Mouse (Mus musculus) urinary bladder, postnatal 10 days (tissue): Measurements from ENCODE around the gene Trf.

Source experiments
- DNase-seq: peaks from one replicate; pipeline ENCODE4 v3.0.0; 2022; ENCODE audit warnings: low spot score

The Trf gene

GRCm38 (mm10) chr9:103230151-103230951 lies at the start of gene Trf, which contains the start of gene Gm20425:
Gene Trf (minus strand): TSS chr9:103230444.
Gene Gm20425 (minus strand): TSS chr9:103230307.
- DNase-seq = no peak

DNA sequence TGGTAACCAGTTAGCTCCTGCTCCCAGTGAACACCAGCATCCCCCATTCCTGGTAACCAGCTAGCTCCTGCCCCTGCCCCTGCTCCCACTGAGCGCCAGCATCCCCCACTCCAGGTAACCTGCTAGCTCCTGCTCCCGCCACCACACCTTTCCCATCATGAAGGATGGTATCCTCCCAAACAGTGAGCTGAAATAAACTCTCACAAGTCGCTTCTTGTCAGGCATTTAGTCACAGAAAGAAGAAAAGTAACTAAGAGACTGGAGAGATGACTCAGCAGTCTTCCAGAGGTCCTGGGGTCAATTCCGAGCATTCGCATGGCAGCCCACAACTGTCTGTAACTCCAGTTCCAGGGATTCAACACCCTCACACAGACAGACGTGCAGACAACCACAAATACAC lies 46.6 kb upstream of the Trf start:
- no peak for DNase-seq

GRCm38 (mm10) chr9:103275676-103276075 lies 45.4 kb upstream of the Trf start:
- DNase-seq = no peak

DNA sequence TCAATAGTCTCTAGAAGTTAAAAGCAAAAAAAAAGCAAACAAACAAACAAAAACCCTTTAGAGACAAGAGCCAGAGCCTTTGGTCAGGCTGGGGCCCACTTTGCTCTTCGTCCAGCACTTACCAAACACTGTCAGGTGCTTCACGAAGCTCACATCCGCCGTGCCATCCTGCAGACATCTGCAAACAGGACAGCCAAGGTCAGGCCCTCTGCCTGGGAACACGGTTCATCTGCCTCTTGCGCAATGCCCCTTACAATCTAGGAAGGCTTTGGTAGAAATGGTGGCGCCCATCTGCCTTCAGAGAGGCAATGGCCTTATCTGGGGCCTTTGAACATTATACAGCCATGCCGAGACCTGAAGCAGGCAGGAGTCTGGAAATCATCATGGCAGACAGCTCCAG lies 44.6 kb upstream of the Trf start:
- no peak for DNase-seq

GRCm38 (mm10) chr9:103271104-103271503 lies 40.9 kb upstream of the Trf start:
- DNase-seq = no peak

GRCm38 (mm10) chr9:103265778-103266177 lies 35.5 kb upstream of the Trf start:
- no peak for DNase-seq

DNA sequence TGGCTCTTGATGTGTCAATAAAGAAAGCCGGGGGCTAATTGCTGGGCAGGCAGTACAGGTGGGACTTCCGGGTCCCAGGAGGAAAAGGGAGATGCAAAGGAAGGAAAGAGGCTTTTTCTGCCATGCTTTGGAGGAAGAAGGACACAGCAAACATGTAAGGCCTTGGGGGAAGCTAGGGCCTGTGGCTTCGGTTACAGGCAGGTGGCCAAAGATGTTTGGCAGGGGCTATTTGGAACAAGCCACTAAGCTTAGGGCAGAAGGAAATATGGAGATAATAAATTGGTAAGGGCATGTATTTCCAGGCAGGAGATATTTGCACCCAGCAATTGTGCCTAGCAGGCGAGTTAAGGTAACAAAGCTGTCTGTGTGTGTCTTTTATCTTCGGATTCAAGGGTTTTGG lies 22.7 kb upstream of the Trf start:
- no peak for DNase-seq

- DNase-seq = no peak
These were observed 18.4 kb upstream of the Trf start for GRCm38 (mm10) chr9:103248618-103249017.

GRCm38 (mm10) chr9:103246526-103247168 lies 16.4 kb upstream of the Trf start:
- no peak for DNase-seq

DNA sequence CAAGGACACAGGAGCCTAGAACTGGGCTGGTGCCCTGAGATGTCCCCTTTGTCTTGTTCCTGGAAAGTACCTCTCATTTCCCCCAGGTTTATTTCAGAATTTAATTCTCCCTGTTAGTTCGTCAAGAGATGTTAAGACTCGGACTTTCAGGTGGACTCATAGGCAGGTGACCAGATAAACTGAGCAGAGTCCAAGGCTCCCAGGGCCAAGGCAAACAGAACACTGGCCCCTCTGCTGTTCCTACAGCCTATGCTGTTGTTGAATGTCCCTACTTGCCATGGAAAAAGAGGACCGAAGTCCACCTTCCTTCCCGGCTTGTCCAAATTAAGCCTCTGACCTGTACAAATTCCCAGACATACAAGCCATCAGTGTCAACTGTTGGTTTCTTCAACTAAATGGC lies 13.4 kb upstream of the Trf start:
- no peak for DNase-seq

DNA sequence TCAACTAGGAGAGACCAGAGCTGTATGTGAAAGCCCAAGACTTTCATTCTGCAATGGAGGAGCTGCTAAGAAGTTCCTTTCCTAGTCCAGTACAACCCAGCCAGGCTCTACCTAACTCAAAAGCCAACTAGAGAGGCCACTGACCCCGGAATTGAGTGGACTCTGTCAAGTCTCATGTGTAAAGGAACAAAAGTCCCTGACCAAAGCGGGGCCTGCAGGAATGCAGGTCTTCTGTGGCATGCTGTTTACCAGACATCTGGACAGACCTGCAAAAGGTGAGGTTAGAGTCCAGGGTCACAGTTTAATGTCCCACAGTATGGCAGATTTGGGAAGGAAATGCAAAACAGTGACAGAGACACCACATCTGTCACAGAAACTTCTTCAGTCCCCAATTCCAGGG lies 11.0 kb upstream of the Trf start:
- no peak for DNase-seq

DNA sequence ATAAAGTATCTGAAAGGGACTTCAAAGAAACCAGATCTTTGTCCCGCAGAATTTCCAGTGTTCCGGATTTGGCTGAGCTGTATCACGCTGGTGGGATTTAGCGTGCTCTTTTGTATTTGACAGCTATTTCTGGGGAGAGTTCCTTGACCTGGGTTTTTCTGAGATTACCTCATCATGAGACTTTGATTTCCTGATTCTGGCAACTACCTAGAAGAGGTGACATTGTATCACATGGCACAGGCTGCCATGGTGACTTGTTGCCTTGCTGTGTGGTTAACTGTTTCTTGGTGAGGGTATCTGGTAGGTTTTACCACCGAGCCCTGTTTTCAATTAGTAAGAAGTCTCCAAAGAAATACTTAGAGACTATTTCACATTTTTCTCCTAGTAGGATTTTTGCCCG lies 9.2 kb upstream of the Trf start:
- no peak for DNase-seq

GRCm38 (mm10) chr9:103234565-103235165 lies 4.4 kb upstream of the Trf start:
- no peak for DNase-seq

DNA sequence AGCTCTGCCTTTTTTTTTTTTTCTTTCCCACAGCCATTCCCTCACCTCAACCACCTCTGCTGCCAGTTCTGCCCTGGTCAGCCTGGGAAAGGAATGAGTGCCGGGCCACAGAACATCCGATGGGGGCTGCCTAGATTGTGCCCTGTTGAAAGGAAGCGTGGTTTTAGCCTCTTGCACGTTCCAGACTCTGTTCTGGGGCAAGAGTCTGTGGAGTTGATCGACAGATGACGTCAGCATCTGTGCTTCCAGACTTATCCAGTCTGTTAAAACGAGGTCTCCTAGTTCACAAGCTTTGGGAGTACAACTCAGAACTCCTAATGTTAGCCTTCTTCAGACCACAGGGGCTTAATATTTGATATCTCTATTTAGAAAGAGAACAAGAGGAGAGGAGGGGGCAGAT lies 3.8 kb upstream of the Trf start:
- no peak for DNase-seq

DNA sequence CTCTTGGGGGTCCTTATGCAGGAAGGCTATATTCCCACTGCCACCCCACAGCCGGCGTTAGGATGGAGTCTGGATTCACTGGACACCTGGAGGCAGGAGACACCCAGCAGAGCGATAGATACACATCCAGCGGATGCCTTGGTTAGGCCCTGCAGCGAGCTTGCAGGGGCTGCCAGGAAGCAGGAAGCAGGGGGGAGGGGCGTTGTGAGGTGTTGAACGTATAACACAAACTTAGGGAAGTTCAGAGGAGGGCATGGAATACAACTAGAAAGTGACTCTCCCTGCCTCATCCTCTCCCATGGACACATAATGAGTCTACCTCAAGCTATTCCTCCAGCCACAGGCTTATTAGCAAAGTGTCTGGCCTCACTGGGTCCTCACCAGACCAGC lies 2.8 kb upstream of the Trf start:
- DNase-seq = no peak

DNA sequence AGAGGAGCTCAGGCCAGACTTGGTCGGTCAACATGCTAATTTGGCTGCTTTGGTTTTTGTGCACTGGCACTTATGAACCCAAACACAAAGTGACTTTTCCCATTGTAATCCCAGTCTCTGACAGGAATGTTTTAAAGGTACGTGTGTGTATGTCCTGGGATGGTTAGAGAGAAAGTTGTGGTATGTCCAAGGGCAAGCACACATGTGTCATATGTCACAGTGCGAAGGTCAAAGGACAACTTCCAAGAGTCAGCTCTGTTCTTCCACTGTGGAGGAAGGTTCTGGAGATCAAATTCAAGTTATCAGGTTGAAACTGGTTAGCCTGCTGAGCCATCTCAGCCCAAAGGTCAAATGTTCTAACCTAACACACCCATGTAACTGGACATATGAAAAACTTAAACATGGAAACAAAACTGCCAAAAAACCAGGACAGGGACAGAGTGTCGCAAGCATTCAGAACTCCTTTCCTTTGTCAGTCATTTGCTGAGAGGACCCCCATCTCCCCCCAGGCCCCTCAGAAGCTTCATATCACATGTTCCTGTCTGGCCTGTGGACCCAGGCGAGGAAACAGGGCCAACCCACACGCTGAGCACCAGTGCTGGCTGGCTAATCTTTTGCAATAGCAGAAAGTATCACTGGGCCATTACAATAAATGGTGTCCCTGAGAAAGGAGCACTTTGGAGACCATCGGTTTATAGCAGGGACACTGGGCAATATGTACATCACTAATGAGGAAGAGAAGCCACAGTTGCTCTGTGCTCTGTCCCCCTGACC lies 2.2 kb upstream of the Trf start:
- no peak for DNase-seq

- DNase-seq = no peak
These were observed 992 bp downstream of the Trf start for GRCm38 (mm10) chr9:103229037-103229867.

DNA sequence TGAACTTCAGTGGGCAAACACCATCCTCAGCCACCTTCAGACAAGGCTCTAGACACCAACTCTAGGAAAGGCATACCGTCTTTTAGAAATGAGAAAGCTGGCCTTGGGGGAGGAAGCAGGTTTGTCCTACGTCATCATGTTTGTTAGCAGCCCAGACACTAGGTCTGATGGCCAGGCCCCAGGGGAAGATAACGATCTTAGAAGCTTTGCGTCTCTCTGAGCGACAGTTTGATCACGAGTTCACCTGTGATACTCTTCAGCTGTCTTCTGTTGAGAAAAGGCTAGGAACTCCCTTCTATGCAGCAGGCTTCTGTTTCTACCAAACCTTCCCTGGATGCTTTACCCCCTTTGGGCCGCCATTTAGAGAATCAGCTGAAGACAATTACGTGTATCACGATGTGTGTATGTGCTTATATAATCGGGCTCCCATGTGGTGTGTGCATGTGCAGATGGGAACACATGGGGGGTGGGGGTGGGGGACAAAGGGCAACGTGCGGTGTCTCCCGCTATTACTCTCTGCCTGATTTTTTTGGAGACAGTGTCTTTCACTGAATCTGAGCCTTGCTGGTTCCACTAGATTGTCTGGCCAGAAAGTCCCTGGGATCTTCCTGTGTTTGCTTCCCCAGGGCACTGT lies 1.8 kb downstream of the Trf start:
- no peak for DNase-seq

DNA sequence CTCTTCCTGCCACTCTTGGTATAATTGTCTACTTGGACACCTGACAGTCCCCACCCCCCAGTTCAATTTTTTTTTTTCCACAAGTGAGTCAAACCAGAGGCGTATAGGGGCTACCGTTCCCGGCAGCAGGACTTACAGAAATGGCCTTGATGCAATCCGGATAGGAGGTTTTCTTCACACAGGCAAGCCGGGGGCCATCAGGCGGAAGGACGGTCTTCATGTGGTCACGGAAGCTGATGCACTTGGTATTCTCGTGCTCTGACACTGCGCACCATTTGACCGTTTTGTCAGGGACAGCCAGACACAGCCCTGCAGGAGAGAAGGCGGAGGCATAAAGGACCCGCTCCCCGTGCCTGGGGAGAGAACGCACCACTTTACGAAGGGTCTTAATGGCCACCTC lies 2.5 kb downstream of the Trf start:
- no peak for DNase-seq

DNA sequence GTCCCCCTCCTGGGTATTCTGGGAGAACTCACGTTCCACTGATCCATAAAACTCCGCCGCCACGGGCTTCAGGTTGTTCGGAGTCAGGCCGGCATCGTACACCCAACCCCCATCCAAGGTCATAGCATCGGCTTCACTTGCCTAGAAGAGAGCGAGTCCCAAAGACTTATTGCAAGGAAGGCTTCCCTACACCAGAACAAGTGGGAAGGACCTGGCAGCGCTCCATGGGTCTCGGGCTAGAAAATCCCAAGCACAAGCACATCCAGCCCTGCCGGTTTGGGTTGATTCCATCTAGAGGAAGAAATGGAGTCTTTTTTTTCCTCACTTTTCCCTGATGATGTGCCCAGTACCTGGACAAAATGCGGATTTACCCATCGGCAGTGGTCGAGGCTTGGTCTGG lies 3.4 kb downstream of the Trf start:
- DNase-seq = no peak

GRCm38 (mm10) chr9:103225464-103225863 lies 4.8 kb downstream of the Trf start:
- no peak for DNase-seq
